11 mouse cellular contexts compared by ENCODE assay signal in genomic region chr5:133940841-133941240, GRCm38 (mm10).
A peak's percentile ranks its signal among the peaks of the same experiment; 100 is the strongest.
DNase-seq lines count a peak whose midpoint lies in the region.
"Had no signal": no experiment of that assay in that cellular context is flagged by ENCODE, and none has a peak within 500 bp of the region (broad histone marks: within the 10 kb centered on the region; RNA-seq: fewer than 3 reads in every experiment).

No protein-coding gene starts in this region.

- DNase-seq in layer of hippocampus, adult 18-20 months (ENCODE audit: low spot score in 2 of 2) = peak; percentile 29 to 63
- no peak for DNase-seq in layer of hippocampus, postnatal 25 days (ENCODE audit: extremely low spot score in 1 of 2, low spot score in 1 of 2)
- peak; percentile 84 for DNase-seq in cerebellum, adult 8-10 months
- DNase-seq in layer of hippocampus, adult 8-10 months (ENCODE audit: low spot score in 2 of 2) = peak; percentile 58 to 71
- DNase-seq in right cerebral cortex, postnatal 4 days = peak; percentile 19
- no peak for DNase-seq in retina, postnatal 1 day
- no peak for DNase-seq in urinary bladder, adult 18-20 months (ENCODE audit: low spot score in 2 of 2)
- DNase-seq: heart, postnatal 36 days; kidney, postnatal 14 days; liver, postnatal 0 days; thymus, postnatal 4 days had no signal

Comparison
In these comparisons a context has a peak if more than half of its experiments do, and no peak if none do; other contexts are left out.
1. DNase-seq: peak in layer of hippocampus, adult 18-20 months (2 of 2), cerebellum, adult 8-10 months (single experiment), layer of hippocampus, adult 8-10 months (2 of 2) and right cerebral cortex, postnatal 4 days (single experiment); none in layer of hippocampus, postnatal 25 days (0 of 2), retina, postnatal 1 day (single experiment) and urinary bladder, adult 18-20 months (0 of 2).